Comparison of ENCODE assay signal across 9 mouse cellular contexts in genomic region chr4:121015268-121015659, GRCm38 (mm10). TPM values are rescaled to one million over a fixed set of nuclear protein-coding genes. Genes with fewer than 3 reads are reported as not detected.
DNase-seq lines count a peak whose midpoint lies in the region; ATAC-seq and TF ChIP-seq lines count a peak whose summit lies in the region.
"Had no signal": no experiment of that assay in that cellular context is flagged by ENCODE, and none has a peak within 500 bp of the region (broad histone marks: within the 10 kb centered on the region; RNA-seq: fewer than 3 reads in every experiment).

No protein-coding gene starts in this region.

- H3K4me2 ChIP-seq in heart, postnatal 0 days (ENCODE audit: low read depth, low read length), result peak overlapping the region; percentile 97; the same call in 1 of the 2 replicates
- H3K4me2 ChIP-seq in forebrain, embryonic 15.5 days (replicated peaks), result peak overlapping the region; percentile 66
- H3K4me2 ChIP-seq in liver, embryonic 14.5 days (ENCODE audit: low read depth), result peak overlapping the region; percentile 74

- no peak for TF ChIP-seq CTCF in heart, postnatal 0 days (IDR thresholded peaks at IDR 0.05; ENCODE audit: low read depth)
- TF ChIP-seq CTCF in MEL (IDR thresholded peaks at IDR 0.05 in 2 of 3, conservative IDR thresholded peaks at IDR 0.05 in 1 of 3; ENCODE audit: control insufficient read depth in 1 of 3, insufficient read depth in 1 of 3, low read depth in 2 of 3, low read length in 3 of 3, poor library complexity in 1 of 3, severe bottlenecking in 1 of 3), result no peak
- no peak for TF ChIP-seq CTCF in liver, embryonic 14.5 days (IDR thresholded peaks at IDR 0.05; ENCODE audit: low read depth)

- H3K27me3 ChIP-seq in heart, postnatal 0 days (ENCODE audit: control insufficient read depth, insufficient read depth, low read length), result no peaks in the 10 kb centered on the region
- no peaks in the 10 kb centered on the region for H3K27me3 ChIP-seq in MEL (ENCODE audit: control insufficient read depth in 1 of 2, insufficient read depth in 2 of 2, low read length in 2 of 2)
- no peaks in the 10 kb centered on the region for H3K27me3 ChIP-seq in forebrain, embryonic 15.5 days
- H3K27me3 ChIP-seq in liver, embryonic 14.5 days (ENCODE audit: control insufficient read depth, insufficient read depth, low read length), result no peaks in the 10 kb centered on the region

- peak overlapping the region; percentile 96 for H3K4me3 ChIP-seq in heart, postnatal 0 days (ENCODE audit: low read depth, low read length)
- peak overlapping the region; percentile 49 to 80 for H3K4me3 ChIP-seq in MEL (ENCODE audit: control insufficient read depth in 1 of 2, insufficient read depth in 1 of 2, low read depth in 2 of 2, low read length in 2 of 2)
- peak overlapping the region; percentile 95 for H3K4me3 ChIP-seq in forebrain, embryonic 15.5 days
- peak overlapping the region; percentile 81 to 95 for H3K4me3 ChIP-seq in liver, embryonic 14.5 days (ENCODE audit: insufficient read depth in 1 of 2, low read depth in 2 of 2, low read length in 2 of 2)

- H3K9me3 ChIP-seq in heart, postnatal 0 days (replicated peaks; ENCODE audit: control insufficient read depth, low read length), result no peaks in the 10 kb centered on the region
- H3K9me3 ChIP-seq in MEL (replicated peaks; ENCODE audit: insufficient read depth, low read length), result no peaks in the 10 kb centered on the region
- no peaks in the 10 kb centered on the region for H3K9me3 ChIP-seq in forebrain, embryonic 15.5 days
- H3K9me3 ChIP-seq in liver, embryonic 14.5 days (ENCODE audit: control insufficient read depth, low read length), result no peaks in the 10 kb centered on the region

- TF ChIP-seq EP300 in heart, postnatal 0 days (IDR thresholded peaks at IDR 0.05; ENCODE audit: low read depth), result no peak
- peak in 1 of 2 experiments; percentile 41; a peak in 1 of 4 replicates for TF ChIP-seq EP300 in MEL (IDR thresholded peaks at IDR 0.05; ENCODE audit: low read depth in 1 of 2, low read length in 2 of 2)
- no peak for TF ChIP-seq EP300 in liver, embryonic 14.5 days (IDR thresholded peaks at IDR 0.05; ENCODE audit: low read depth)

- no peak for ATAC-seq in heart, postnatal 0 days (ENCODE audit: insufficient read depth, low read depth)
- ATAC-seq in forebrain, embryonic 15.5 days (replicated peaks), result no peak
- ATAC-seq in liver, embryonic 14.5 days (ENCODE audit: insufficient read depth), result no peak

- peaks cover 42% of the 10 kb centered on the region for H3K79me2 ChIP-seq in MEL (ENCODE audit: control insufficient read depth, insufficient read depth, low read length, poor library complexity)

- peaks cover 21% of the 10 kb centered on the region for H3K4me1 ChIP-seq in heart, postnatal 0 days (ENCODE audit: control insufficient read depth, insufficient read depth)
- peaks cover 22 to 44% of the 10 kb centered on the region in 2 experiments for H3K4me1 ChIP-seq in MEL (ENCODE audit: control insufficient read depth in 1 of 2, insufficient read depth in 2 of 2, low read length in 2 of 2)
- peaks cover 22% of the 10 kb centered on the region for H3K4me1 ChIP-seq in forebrain, embryonic 15.5 days
- peaks cover 41 to 44% of the 10 kb centered on the region in 2 experiments for H3K4me1 ChIP-seq in liver, embryonic 14.5 days (replicated peaks; ENCODE audit: control insufficient read depth in 2 of 2, insufficient read depth in 2 of 2, low read length in 1 of 2)

- 72% methylated on average over 7 of the region's 7 CpGs for WGBS in heart, postnatal 0 days
- 83% methylated on average over 7 of the region's 7 CpGs for WGBS in forebrain, embryonic 15.5 days
- WGBS in liver, embryonic 14.5 days (ENCODE audit: insufficient replicate concordance), result 14% methylated on average over 7 of the region's 7 CpGs

- no peak overlapping the region for H3K27ac ChIP-seq in heart, postnatal 0 days (ENCODE audit: low read depth)
- H3K27ac ChIP-seq in MEL (ENCODE audit: control insufficient read depth, low read depth, low read length), result peak overlapping the region; percentile 97
- H3K27ac ChIP-seq in forebrain, embryonic 15.5 days (replicated peaks), result no peak overlapping the region
- H3K27ac ChIP-seq in liver, embryonic 14.5 days, result peak overlapping the region; percentile 87

- DNase-seq in heart, postnatal 0 days (ENCODE audit: low spot score), result no peak
- no peak for DNase-seq in heart, postnatal 4 days
- DNase-seq in MEL (ENCODE audit: low read depth, low spot score), result peak; percentile 59
- DNase-seq in liver, embryonic 14.5 days (ENCODE audit: low read depth in 3 of 3, low spot score in 3 of 3), result no peak
- no peak for DNase-seq in right cerebral cortex, adult 18-20 months
- DNase-seq in cerebellum, adult 11-12 months, result no peak
- DNase-seq in urinary bladder, adult 2 months (ENCODE audit: low spot score), result no peak
- DNase-seq: thymus, postnatal 36 days had no signal

- H3K36me3 ChIP-seq in heart, postnatal 0 days (replicated peaks; ENCODE audit: control insufficient read depth, insufficient read depth, low read length), result no peaks in the 10 kb centered on the region
- H3K36me3 ChIP-seq in MEL (ENCODE audit: control insufficient read depth in 1 of 2, insufficient read depth in 2 of 2, low read length in 2 of 2), result peaks cover 0 to 56% of the 10 kb centered on the region in 2 experiments; a peak in 2 of 4 replicates
- no peaks in the 10 kb centered on the region for H3K36me3 ChIP-seq in forebrain, embryonic 15.5 days
- H3K36me3 ChIP-seq in liver, embryonic 14.5 days (replicated peaks; ENCODE audit: control insufficient read depth, insufficient read depth, low read depth), result no peaks in the 10 kb centered on the region

- no peak overlapping the region for H3K9ac ChIP-seq in heart, postnatal 0 days (replicated peaks; ENCODE audit: low read depth, low read length)
- peak overlapping the region; percentile 91 for H3K9ac ChIP-seq in MEL (ENCODE audit: control insufficient read depth, low read depth, low read length, poor library complexity, severe bottlenecking)
- H3K9ac ChIP-seq in forebrain, embryonic 15.5 days (replicated peaks), result peak overlapping the region; percentile 85; the same call in 1 of the 2 replicates
- peak overlapping the region; percentile 98 for H3K9ac ChIP-seq in liver, embryonic 14.5 days (replicated peaks)

- TF ChIP-seq POLR2A in MEL (IDR thresholded peaks at IDR 0.05; ENCODE audit: control insufficient read depth in 1 of 2, insufficient read depth in 1 of 2, low read depth in 1 of 2, low read length in 2 of 2, poor library complexity in 1 of 2), result no peak

- no peak for TF ChIP-seq RAD21 in MEL (IDR thresholded peaks at IDR 0.05; ENCODE audit: low read depth, low read length)

TF ChIP-seq in MEL, 35 proteins besides CTCF, POLR2A, EP300 and RAD21:
- TF ChIP-seq GABPA (IDR thresholded peaks at IDR 0.05; ENCODE audit: low read depth, low read length) (no peak), ETS1 (IDR thresholded peaks at IDR 0.05; ENCODE audit: low read depth, low read length) (0 out of 2 replicates have a peak, but pooled peaks have one; percentile 5), E2F4 (IDR thresholded peaks at IDR 0.05; ENCODE audit: borderline replicate concordance, low read depth, low read length) (no peak), ZNF384 (IDR thresholded peaks at IDR 0.05; ENCODE audit: low read depth, low read length) (no peak), ZKSCAN1 (IDR thresholded peaks at IDR 0.05; ENCODE audit: low read depth, low read length) (no peak), POLR2AphosphoS2 (IDR thresholded peaks at IDR 0.05; ENCODE audit: low read length) (no peak), MAZ (IDR thresholded peaks at IDR 0.05; ENCODE audit: low read depth, low read length) (no peak), KAT2A (conservative IDR thresholded peaks at IDR 0.05; ENCODE audit: low read depth, low read length) (no peak), NRF1 (IDR thresholded peaks at IDR 0.05; ENCODE audit: insufficient read depth, low read depth, low read length, poor library complexity, severe bottlenecking) (no peak), CHD1 (IDR thresholded peaks at IDR 0.05; ENCODE audit: low read depth, low read length) (peak; percentile 87; the same call in 1 of the 2 replicates), SMC3 (IDR thresholded peaks at IDR 0.05; ENCODE audit: low read depth, low read length) (no peak)

RNA-seq across cellular contexts. Expression of gene Smap2, which starts 1.8 kb away (rescaled TPM):
- total RNA-seq in heart, postnatal 0 days (2014; rRNA removed; ENCODE audit: low replicate concordance), result 18.9 and 20.9 TPM in 2 replicates
- 6.9 and 7.5 TPM in 2 replicates for polyA plus RNA-seq in heart, postnatal 0 days (2015; fragmentation: Nextera tagmentation; extraction: Ambion mirVana)
- 10 to 100 TPM; 29.2 to 31.0 TPM for total RNA-seq in heart, postnatal 4 days (2021)
- 33.8 and 36.5 TPM in 2 replicates for total RNA-seq in MEL (2012; rRNA removed)
- polyA plus RNA-seq in MEL (2012; ENCODE audit: insufficient read depth in 1 of 2, insufficient read length in 2 of 2, low read depth in 1 of 2, low replicate concordance in 2 of 2, missing spikeins in 1 of 2), result 100 to 1,000 TPM in 1 of 2 experiments, 10 to 100 TPM in 1; 83.5 to 118 TPM
- 37.2 and 40.1 TPM in 2 replicates for polyA plus RNA-seq in forebrain, embryonic 15.5 days (2015; fragmentation: Nextera tagmentation; extraction: Ambion mirVana)
- polyA plus RNA-seq in liver, embryonic 14.5 days (2012; rRNA removed), result 15.4 and 17.0 TPM in 2 replicates
- 19.6 and 22.1 TPM in 2 replicates for polyA plus RNA-seq in liver, embryonic 14.5 days (2014; fragmentation: Nextera tagmentation; extraction: Ambion mirVana)
- 13.5 and 17.5 TPM in 2 replicates for polyA plus RNA-seq in urinary bladder, adult 2 months (2012; rRNA removed)

RNA-seq across cellular contexts. Expression of gene Col9a2, which starts 23.9 kb away (rescaled TPM):
- 2.2 and 11.3 TPM in 2 replicates for total RNA-seq in heart, postnatal 0 days (2014; rRNA removed; ENCODE audit: low replicate concordance)
- 1.8 and 2.2 TPM in 2 replicates for polyA plus RNA-seq in heart, postnatal 0 days (2015; fragmentation: Nextera tagmentation; extraction: Ambion mirVana)
- total RNA-seq in heart, postnatal 4 days (2021), result 1 to 10 TPM; 3.0 TPM
- 0.12 TPM in 1 of 2 replicates, not detected in the other for total RNA-seq in MEL (2012; rRNA removed)
- polyA plus RNA-seq in MEL (2012; ENCODE audit: insufficient read depth in 1 of 2, insufficient read length in 2 of 2, low read depth in 1 of 2, low replicate concordance in 2 of 2, missing spikeins in 1 of 2), result not detected
- polyA plus RNA-seq in forebrain, embryonic 15.5 days (2015; fragmentation: Nextera tagmentation; extraction: Ambion mirVana), result 3.2 and 5.9 TPM in 2 replicates
- polyA plus RNA-seq in liver, embryonic 14.5 days (2012; rRNA removed), result 0.79 and 1.9 TPM in 2 replicates
- 0.83 and 1.1 TPM in 2 replicates for polyA plus RNA-seq in liver, embryonic 14.5 days (2014; fragmentation: Nextera tagmentation; extraction: Ambion mirVana)
- 0.17 and 0.21 TPM in 2 replicates for polyA plus RNA-seq in urinary bladder, adult 2 months (2012; rRNA removed)

Comparison
In these comparisons a context has a peak if more than half of its experiments do, and no peak if none do; other contexts are left out.
1. H3K27ac ChIP-seq: peak in MEL (single experiment) and liver, embryonic 14.5 days (single experiment); none in heart, postnatal 0 days (single experiment) and forebrain, embryonic 15.5 days (single experiment).
2. Peak in every context shown above with its lines, with median percentiles within 50 percentile points of each other: H3K4me2 ChIP-seq and H3K4me3 ChIP-seq.